Mouse (Mus musculus): ENCODE measurements around the gene Brap. TPM values are rescaled to one million over a fixed set of nuclear protein-coding genes. Genes with fewer than 3 reads are reported as not detected.

Gene Brap
- polyA plus RNA-seq, 1 experiment from 2014 or later: 51.3 TPM

Other genes starting within 250 kb of the Brap start
- gene Tmem116, start 208.7 kb upstream of the Brap start, polyA plus RNA-seq (2014; fragmentation: Nextera tagmentation; extraction: Ambion mirVana): 1.1 and 1.8 TPM in 2 replicates
- gene Erp29, start 208.1 kb upstream of the Brap start, polyA plus RNA-seq (2014; fragmentation: Nextera tagmentation; extraction: Ambion mirVana): 119 and 135 TPM in 2 replicates
- gene Adam1b, start 157.1 kb upstream of the Brap start, polyA plus RNA-seq (2014; fragmentation: Nextera tagmentation; extraction: Ambion mirVana): not detected in 2 replicates
- gene Adam1a, start 115.1 kb upstream of the Brap start, polyA plus RNA-seq (2014; fragmentation: Nextera tagmentation; extraction: Ambion mirVana): 2.2 and 3.5 TPM in 2 replicates
- gene Gm42878, start 115.1 kb upstream of the Brap start, polyA plus RNA-seq (2014; fragmentation: Nextera tagmentation; extraction: Ambion mirVana): not detected in 2 replicates
- 62.6 and 65.3 TPM in 2 replicates for gene Mapkapk5, start 114.7 kb upstream of the Brap start, polyA plus RNA-seq (2014; fragmentation: Nextera tagmentation; extraction: Ambion mirVana)
- gene Aldh2, start 66.7 kb upstream of the Brap start, polyA plus RNA-seq (2014; fragmentation: Nextera tagmentation; extraction: Ambion mirVana): 53.4 and 71.2 TPM in 2 replicates
- 1.3 and 1.7 TPM in 2 replicates for gene Acad12, start 41.6 kb upstream of the Brap start, polyA plus RNA-seq (2014; fragmentation: Nextera tagmentation; extraction: Ambion mirVana)
- 2.5 and 2.8 TPM in 2 replicates for gene Acad10, start within 50 bp of the Brap start, polyA plus RNA-seq (2014; fragmentation: Nextera tagmentation; extraction: Ambion mirVana)
- 101 and 102 TPM in 2 replicates for gene Atxn2, start 50.8 kb downstream of the Brap start, polyA plus RNA-seq (2014; fragmentation: Nextera tagmentation; extraction: Ambion mirVana)
- 10.2 and 10.5 TPM in 2 replicates for gene Sh2b3, start 177.1 kb downstream of the Brap start, polyA plus RNA-seq (2014; fragmentation: Nextera tagmentation; extraction: Ambion mirVana)
- 32.3 and 34.4 TPM in 2 replicates for gene Pheta1, start 188.4 kb downstream of the Brap start, polyA plus RNA-seq (2014; fragmentation: Nextera tagmentation; extraction: Ambion mirVana)

Data from neural tube, embryonic 11.5 days (tissue).